Mouse (Mus musculus): Measurements from ENCODE around the gene Ccdc121. TPM values are rescaled to one million over a fixed set of nuclear protein-coding genes. Genes with fewer than 3 reads are reported as not detected.
A peak's percentile ranks its signal among the peaks of the same experiment; 100 is the strongest.

The Ccdc121 gene
- polyA plus RNA-seq, 1 experiment: not detected

DNA sequence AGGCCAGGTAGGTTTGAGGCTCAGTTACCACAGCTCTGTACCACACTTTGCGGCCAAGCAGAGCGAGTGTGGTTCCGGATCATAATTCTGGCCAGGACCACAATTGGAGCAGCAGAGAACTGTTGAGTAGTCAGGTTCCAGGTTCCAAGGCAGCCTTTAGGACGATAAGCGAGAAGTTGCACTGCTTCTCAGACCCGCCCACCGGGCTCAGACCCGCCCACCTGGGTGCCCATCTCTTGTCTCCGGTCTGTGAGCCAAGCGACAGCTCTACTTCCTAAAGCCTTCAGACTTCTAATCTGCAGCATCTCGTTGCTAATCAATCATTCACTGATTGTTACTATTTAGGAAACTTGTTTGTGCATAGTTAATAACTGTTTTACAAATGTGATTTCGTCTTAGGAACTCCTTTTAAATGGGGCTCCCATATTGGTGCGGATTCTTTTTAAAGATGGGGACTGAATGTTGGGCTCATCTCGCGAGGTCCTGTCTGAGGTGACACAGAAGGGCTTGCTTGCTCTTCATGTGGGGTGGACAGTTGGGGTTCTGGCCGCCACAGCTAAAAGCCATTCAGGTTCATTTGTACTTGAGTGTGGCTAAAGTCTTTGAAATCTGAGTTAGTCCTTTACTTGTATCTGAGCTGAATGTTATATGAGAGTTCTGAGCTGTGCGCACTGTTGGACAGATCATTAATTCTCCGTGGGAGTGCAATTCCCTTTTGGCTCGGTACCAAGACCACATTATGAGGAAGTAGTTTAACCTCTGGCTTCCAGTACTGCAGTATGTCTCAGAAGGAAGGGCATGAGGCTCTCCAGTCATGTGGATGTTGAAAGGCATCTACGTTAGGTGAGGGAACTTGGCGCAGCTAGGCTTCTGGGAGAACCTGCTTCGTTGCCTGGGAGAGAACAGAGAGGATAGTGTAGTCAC, 28.9 kb upstream of the Ccdc121 start:
- no peak for TF ChIP-seq FLI1 (IDR thresholded peaks at IDR 0.05; ENCODE audit: low read length)
- TF ChIP-seq GATA1 (IDR thresholded peaks at IDR 0.05; ENCODE audit: borderline replicate concordance, low read length): no peak
- Histone ChIP-seq H3K9me3 (no peaks in the 10 kb centered on the region), H3K4me3 (replicated peaks) (no peak overlapping the region), H3K27me3 (replicated peaks) (peaks cover 50% of the 10 kb centered on the region), H3K4me1 (peaks cover under 1% of the 10 kb centered on the region), H3K36me3 (replicated peaks; ENCODE audit: low read length) (no peaks in the 10 kb centered on the region)

DNA sequence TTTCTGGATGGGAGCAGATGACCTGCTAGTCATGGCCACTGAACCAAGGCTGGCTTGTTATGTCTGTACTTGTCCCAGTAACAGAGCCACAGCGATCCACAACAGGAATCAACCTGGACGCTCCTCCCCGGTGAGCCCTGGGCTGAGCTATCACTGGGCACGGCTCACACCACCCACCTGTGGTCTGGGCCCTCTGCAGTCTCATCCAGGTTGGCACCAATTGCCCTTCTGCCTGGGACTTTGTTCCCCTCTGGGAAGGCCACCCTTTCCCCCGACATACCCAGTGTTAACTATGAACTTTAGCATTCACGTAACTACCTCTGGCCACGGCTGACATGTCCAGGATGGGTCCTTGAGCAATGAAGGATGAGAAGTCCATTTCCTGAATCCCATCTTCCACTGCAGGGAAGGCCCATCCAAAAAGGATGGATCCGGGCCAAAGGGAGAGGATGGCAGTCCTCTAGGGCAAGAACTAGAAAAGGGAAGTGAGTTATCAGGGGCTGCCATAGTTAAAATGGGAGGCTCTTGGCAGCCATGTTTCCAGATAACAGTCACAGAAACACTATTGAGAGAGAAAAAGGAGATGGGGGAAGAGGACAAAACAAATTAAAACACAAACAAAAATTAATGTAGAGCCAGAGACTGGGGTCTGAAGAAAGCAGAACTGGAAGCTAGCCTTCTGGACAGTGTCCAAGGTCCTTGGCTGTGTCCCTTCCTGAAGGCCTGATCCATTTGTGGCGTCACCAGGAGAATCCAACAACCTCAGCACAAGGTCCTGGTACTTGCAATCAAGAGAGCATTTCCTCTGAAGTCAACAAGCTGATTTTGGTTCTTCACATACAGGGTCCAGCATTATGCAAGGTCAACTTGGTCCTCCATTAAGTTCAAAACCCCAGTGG, 26.6 kb upstream of the Ccdc121 start:
- no peaks in the 10 kb centered on the region for H3K9me3 ChIP-seq
- H3K27me3 ChIP-seq (replicated peaks): peaks cover 41% of the 10 kb centered on the region
- H3K4me1 ChIP-seq: no peaks in the 10 kb centered on the region
- no peaks in the 10 kb centered on the region for H3K36me3 ChIP-seq (replicated peaks; ENCODE audit: low read length)
- TF ChIP-seq GATA1 (IDR thresholded peaks at IDR 0.05; ENCODE audit: borderline replicate concordance, low read length) (no peak), FLI1 (IDR thresholded peaks at IDR 0.05; ENCODE audit: low read length) (no peak)
- no peak overlapping the region for H3K4me3 ChIP-seq (replicated peaks)

DNA sequence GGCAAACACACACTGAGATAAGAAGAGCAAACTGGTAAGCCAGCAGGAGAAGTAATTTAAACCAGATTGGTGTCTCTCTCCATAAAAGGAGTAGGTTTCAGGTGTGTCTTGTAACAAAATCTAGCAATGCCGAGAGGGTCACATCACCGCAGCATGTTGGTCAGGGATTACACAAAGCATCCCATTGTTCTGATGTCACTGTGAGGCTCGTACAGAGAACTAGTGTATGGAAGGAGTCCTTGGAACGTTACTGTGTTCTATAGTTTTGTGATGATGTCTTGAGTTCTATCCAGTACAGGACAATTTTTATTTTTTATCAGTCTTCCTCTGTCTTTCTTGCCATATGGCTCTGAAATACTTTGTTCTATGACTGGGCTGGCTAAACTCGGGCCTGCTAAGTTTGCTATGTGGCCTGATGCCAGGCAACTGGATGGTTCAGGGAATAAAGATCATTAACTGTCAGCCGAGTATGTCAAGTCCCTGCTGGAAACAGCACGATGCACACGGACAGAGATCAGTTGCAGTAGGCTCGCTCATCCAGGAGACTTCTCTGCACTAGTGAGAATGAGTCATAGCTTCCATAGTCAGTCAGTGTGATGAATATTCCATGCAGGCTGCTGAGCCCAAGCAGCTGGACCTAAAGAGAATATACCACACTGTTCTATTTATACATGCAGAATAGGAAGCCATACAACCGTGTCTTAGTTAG, 24.1 kb upstream of the Ccdc121 start:
- Histone ChIP-seq H3K9me3 (no peaks in the 10 kb centered on the region), H3K4me3 (replicated peaks) (no peak overlapping the region), H3K36me3 (replicated peaks; ENCODE audit: low read length) (no peaks in the 10 kb centered on the region), H3K4me1 (no peaks in the 10 kb centered on the region), H3K27me3 (replicated peaks) (peaks cover 49% of the 10 kb centered on the region)
- TF ChIP-seq FLI1 (IDR thresholded peaks at IDR 0.05; ENCODE audit: low read length) (no peak), GATA1 (IDR thresholded peaks at IDR 0.05; ENCODE audit: borderline replicate concordance, low read length) (no peak)

DNA sequence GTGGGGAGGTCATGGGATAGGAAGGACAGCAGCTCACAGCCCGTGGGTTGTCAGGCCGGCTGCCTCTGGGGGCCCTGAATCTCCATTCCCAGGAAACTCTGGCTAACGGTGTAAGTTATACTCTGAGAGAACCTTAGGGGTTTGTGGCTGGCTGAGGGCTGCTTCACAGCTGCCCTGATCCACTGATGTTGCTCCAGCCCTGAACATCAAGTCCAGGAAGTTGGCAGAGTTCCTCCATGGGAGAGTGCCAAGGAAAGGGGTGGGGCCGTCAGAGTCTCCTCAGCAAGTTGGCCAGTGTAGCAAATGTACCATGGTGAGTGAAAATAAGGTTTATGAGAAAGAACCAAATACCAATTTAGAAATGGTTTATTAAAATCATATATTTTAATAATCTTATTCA, 18.1 kb upstream of the Ccdc121 start:
- TF ChIP-seq FLI1 (IDR thresholded peaks at IDR 0.05; ENCODE audit: low read length) (no peak), GATA1 (IDR thresholded peaks at IDR 0.05; ENCODE audit: borderline replicate concordance, low read length) (no peak)
- no peaks in the 10 kb centered on the region for H3K36me3 ChIP-seq (replicated peaks; ENCODE audit: low read length)
- H3K4me1 ChIP-seq: peaks cover 3% of the 10 kb centered on the region; the same call in 1 of the 2 replicates
- no peaks in the 10 kb centered on the region for H3K9me3 ChIP-seq
- peaks cover 32% of the 10 kb centered on the region for H3K27me3 ChIP-seq (replicated peaks)
- no peak overlapping the region for H3K4me3 ChIP-seq (replicated peaks)

DNA sequence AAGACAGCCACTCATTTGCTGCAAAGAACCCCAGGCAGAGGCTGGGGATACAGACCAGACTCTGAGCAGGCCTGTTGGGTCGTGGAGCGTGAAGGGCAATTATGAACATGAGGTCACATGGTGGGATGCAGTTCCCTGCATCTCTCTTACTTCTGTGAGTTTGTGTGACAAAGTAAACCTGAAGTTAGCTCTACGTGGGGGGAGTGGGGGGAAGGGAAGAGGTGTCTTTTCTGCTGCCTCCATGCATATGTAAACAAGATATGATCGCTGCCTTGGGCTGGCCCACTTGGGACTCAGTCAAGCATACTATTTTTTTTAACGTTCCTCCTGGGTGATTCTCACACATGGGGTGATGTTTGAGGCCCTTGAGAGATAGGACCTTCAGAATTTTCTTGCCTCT, 14.7 kb upstream of the Ccdc121 start:
- H3K27me3 ChIP-seq (replicated peaks): peaks cover 21% of the 10 kb centered on the region
- H3K9me3 ChIP-seq: no peaks in the 10 kb centered on the region
- H3K4me3 ChIP-seq (replicated peaks): no peak overlapping the region
- TF ChIP-seq GATA1 (IDR thresholded peaks at IDR 0.05; ENCODE audit: borderline replicate concordance, low read length): no peak
- TF ChIP-seq FLI1 (IDR thresholded peaks at IDR 0.05; ENCODE audit: low read length): no peak
- peaks cover 3% of the 10 kb centered on the region; the same call in 1 of the 2 replicates for H3K4me1 ChIP-seq
- no peaks in the 10 kb centered on the region for H3K36me3 ChIP-seq (replicated peaks; ENCODE audit: low read length)

DNA sequence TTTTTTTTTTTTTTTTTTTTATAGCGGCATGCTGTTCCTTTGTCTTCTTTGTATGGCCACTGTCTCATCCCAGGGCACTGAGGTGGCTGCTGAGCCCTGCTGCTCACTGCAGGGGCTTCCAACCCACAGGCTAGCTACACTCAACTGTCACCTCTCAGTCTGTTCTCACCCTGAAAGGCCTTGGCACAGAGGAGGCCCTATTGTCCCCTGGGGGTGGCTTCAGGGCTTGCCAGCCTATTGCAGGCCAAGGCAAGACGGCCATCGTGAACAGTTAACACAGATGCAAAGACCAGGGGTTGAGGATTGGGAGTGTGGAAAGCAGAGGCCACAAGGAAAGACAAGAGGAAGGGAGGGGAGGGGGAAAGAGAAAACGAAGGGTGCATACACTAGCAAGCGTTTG, 12.6 kb upstream of the Ccdc121 start:
- peaks cover 3% of the 10 kb centered on the region; the same call in 1 of the 2 replicates for H3K4me1 ChIP-seq
- no peak overlapping the region for H3K4me3 ChIP-seq (replicated peaks)
- no peaks in the 10 kb centered on the region for H3K36me3 ChIP-seq (replicated peaks; ENCODE audit: low read length)
- no peaks in the 10 kb centered on the region for H3K9me3 ChIP-seq
- TF ChIP-seq FLI1 (IDR thresholded peaks at IDR 0.05; ENCODE audit: low read length) (no peak), GATA1 (IDR thresholded peaks at IDR 0.05; ENCODE audit: borderline replicate concordance, low read length) (no peak)
- H3K27me3 ChIP-seq (replicated peaks): peaks cover 15% of the 10 kb centered on the region

DNA sequence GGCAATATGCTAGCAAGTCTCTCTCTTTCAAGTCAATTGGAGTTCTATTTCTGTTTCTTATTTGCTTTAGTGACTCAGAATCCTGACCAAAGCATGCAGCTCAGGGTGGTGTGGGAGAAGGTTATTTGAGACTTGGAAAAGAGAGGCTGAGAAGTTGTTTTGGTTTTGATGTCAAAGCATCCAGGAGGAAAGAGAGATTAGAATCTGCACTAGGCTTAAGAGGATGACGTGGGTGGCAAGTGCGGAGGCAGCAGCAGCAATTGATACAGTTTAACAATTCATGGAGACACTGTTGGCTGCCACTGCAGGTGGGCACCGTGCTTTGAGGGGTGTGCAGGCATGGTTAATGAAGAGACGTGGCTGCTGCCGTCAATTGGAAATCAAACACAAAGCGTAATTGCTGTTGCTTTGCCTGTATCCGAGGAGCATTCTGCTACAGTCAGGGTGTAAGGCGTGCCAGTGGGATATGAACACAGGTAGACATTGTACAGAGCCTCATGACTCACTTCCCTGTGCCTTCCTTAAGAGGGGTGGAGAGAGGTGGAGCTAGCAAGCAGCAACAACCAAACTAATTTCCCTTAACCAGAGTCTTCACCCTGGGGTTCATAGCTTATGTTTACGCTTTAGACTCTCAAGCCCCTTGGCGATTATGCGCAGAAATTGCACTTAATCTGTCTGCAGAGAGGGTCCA, 10.3 kb upstream of the Ccdc121 start:
- Histone ChIP-seq H3K9me3 (no peaks in the 10 kb centered on the region), H3K36me3 (replicated peaks; ENCODE audit: low read length) (no peaks in the 10 kb centered on the region), H3K4me3 (replicated peaks) (peak overlapping the region; percentile 15), H3K27me3 (replicated peaks) (peaks cover 10% of the 10 kb centered on the region), H3K4me1 (no peaks in the 10 kb centered on the region)
- TF ChIP-seq GATA1 (IDR thresholded peaks at IDR 0.05; ENCODE audit: borderline replicate concordance, low read length) (no peak), FLI1 (IDR thresholded peaks at IDR 0.05; ENCODE audit: low read length) (no peak)

DNA sequence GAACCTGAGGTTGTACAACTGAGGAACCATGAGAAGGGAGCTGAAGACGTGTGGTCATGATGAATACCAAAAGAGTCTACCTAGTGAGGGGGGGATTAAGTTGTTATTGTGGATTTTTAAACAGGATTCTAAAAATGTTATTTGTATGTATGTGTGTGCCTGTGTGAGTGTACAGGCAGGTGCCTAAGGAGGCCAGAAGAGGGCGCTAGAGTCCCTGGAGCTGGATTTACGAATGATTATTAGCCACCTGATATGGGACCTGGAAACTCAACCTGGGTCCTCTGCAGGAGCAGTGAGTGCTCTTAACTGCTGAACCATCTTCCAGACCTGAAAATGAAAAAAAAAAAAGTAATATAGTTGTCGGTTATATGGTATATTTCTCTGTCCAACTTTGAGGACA, 7.9 kb upstream of the Ccdc121 start:
- TF ChIP-seq FLI1 (IDR thresholded peaks at IDR 0.05; ENCODE audit: low read length) (no peak), GATA1 (IDR thresholded peaks at IDR 0.05; ENCODE audit: borderline replicate concordance, low read length) (no peak)
- H3K4me1 ChIP-seq: no peaks in the 10 kb centered on the region
- H3K36me3 ChIP-seq (replicated peaks; ENCODE audit: low read length): no peaks in the 10 kb centered on the region
- peaks cover 14% of the 10 kb centered on the region for H3K27me3 ChIP-seq (replicated peaks)
- H3K4me3 ChIP-seq (replicated peaks): no peak overlapping the region
- no peaks in the 10 kb centered on the region for H3K9me3 ChIP-seq

DNA sequence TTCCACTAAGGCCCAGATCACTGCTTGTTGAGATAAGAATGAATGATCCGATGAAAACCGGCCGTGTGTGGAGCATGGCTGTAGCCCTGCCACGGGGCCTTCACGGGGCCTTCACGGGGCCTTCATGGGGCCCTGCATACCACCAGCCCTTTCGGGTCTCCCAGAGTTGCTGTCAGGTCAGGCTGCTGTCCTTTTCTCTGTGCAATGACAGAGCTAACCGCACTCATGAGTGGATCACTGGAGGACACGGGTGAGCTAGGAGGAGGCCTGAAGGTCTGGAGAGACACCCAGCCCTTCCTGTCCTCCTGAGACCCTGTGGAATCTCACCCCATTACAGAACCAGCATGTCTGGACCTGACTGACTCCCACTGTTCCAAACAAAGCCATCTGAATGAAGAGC, 6.8 kb upstream of the Ccdc121 start:
- no peak for TF ChIP-seq GATA1 (IDR thresholded peaks at IDR 0.05; ENCODE audit: borderline replicate concordance, low read length)
- Histone ChIP-seq H3K27me3 (replicated peaks) (peaks cover 17% of the 10 kb centered on the region), H3K9me3 (no peaks in the 10 kb centered on the region), H3K4me1 (no peaks in the 10 kb centered on the region), H3K36me3 (replicated peaks; ENCODE audit: low read length) (no peaks in the 10 kb centered on the region), H3K4me3 (replicated peaks) (no peak overlapping the region)

Measured in megakaryocyte, embryonic 14.5 days (primary cell).